Mouse (Mus musculus): Measurements from ENCODE around the gene Cytl1.

DNA sequence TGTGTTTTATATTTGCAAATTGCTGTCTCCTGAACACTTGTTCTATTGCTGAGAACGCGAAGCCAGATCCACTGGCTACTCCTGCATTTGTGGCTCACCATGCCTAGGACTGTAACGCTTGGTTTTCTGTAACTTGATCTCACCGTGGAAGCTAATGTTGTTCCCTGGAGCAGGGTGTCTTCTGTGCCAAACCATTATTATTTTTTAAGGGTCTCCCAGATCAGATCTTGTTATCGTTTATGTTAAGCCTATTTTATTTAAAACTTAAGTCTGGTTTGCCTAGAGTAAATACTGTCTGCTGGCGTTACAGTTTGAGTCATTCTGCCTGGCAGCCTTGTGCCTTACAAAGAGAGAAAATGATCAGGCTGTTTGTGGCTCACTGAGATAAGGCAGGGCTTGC, 14.6 kb upstream of the Cytl1 start:
- TF ChIP-seq POLR2A (IDR thresholded peaks at IDR 0.05; ENCODE audit: borderline replicate concordance, low read depth, low read length) (no peak), CTCF (IDR thresholded peaks at IDR 0.05; ENCODE audit: low read depth, low read length) (no peak)
